In genomic region chr15:84616880-84617279, GRCm38 (mm10) we compare ENCODE assay signal across 8 mouse cellular contexts. TPM values are rescaled to one million over a fixed set of nuclear protein-coding genes. Genes with fewer than 3 reads are reported as not detected.
DNase-seq lines count a peak whose midpoint lies in the region; TF ChIP-seq lines count a peak whose summit lies in the region.
"Not testable (repeated sequence)": the region's sequence is repeated elsewhere in the genome, so short reads cannot be mapped to it uniquely, and the experiment has no call there.

No protein-coding gene starts in this region.

- peaks cover 10% of the 10 kb centered on the region for H3K9me3 ChIP-seq in hindbrain, embryonic 10.5 days

- peak; percentile 57; the same call in 1 of the 2 replicates for TF ChIP-seq CTCF in cerebellum, adult 2 months (IDR thresholded peaks at IDR 0.05; ENCODE audit: borderline replicate concordance, insufficient read depth, low read depth, low read length)

- not testable (repeated sequence) for TF ChIP-seq POLR2A in cerebellum, adult 2 months (IDR thresholded peaks at IDR 0.05; ENCODE audit: borderline replicate concordance, insufficient read depth, low read length)

- WGBS in cerebellum, adult 2 months: 17% methylated on average over 8 of the region's 8 CpGs
- WGBS in hindbrain, embryonic 10.5 days: 16% methylated on average over 8 of the region's 8 CpGs

- not testable (repeated sequence) for H3K36me3 ChIP-seq in hindbrain, embryonic 10.5 days

- DNase-seq in MN1 (ENCODE audit: low spot score): peak; percentile 65
- DNase-seq in cerebellum, adult 2 months: peak; percentile 44 to 45
- peak; percentile 64 for DNase-seq in forelimb bud, embryonic 11.5 days (ENCODE audit: low read depth, low spot score)
- DNase-seq in hindbrain, embryonic 10.5 days (ENCODE audit: low spot score): peak; percentile 65
- peak; percentile 60 to 64 for DNase-seq in layer of hippocampus, postnatal 14 days (ENCODE audit: low spot score in 2 of 2)
- DNase-seq in lung, postnatal 25 days (ENCODE audit: low spot score): peak; percentile 56
- DNase-seq in right cerebral cortex, adult 2 months (ENCODE audit: low spot score in 2 of 2): peak; percentile 59 to 75
- peak; percentile 75 for DNase-seq in thymus, postnatal 25 days

- not testable (repeated sequence) for H3K27me3 ChIP-seq in cerebellum, adult 2 months (ENCODE audit: control insufficient read depth, insufficient read depth, low read length)
- peaks cover 46% of the 10 kb centered on the region for H3K27me3 ChIP-seq in hindbrain, embryonic 10.5 days (ENCODE audit: insufficient read depth, poor library complexity, severe bottlenecking)

- H3K4me1 ChIP-seq in cerebellum, adult 2 months (ENCODE audit: control insufficient read depth, insufficient read depth, low read length): not testable (repeated sequence)
- H3K4me1 ChIP-seq in hindbrain, embryonic 10.5 days (replicated peaks): peaks cover 41% of the 10 kb centered on the region

- not testable (repeated sequence) for H3K27ac ChIP-seq in cerebellum, adult 2 months (ENCODE audit: insufficient read depth, low read length); hindbrain, embryonic 10.5 days

- H3K4me3 ChIP-seq in cerebellum, adult 2 months (replicated peaks; ENCODE audit: insufficient read depth, low read depth, low read length); hindbrain, embryonic 10.5 days: not testable (repeated sequence)

RNA-seq across cellular contexts. Expression of gene Prr5, which starts 52.5 kb away (rescaled TPM):
- 13.5 and 14.9 TPM in 2 replicates for polyA plus RNA-seq in cerebellum, adult 2 months (2012; rRNA removed)
- 17.9 and 20.4 TPM in 2 replicates for polyA plus RNA-seq in hindbrain, embryonic 10.5 days (2016; fragmentation: Nextera tagmentation; extraction: Ambion mirVana)
- 10 to 100 TPM; 19.2 TPM for total RNA-seq in layer of hippocampus, postnatal 14 days (2021)

RNA-seq across cellular contexts. Expression of gene Rtl6, which starts 59.3 kb away (rescaled TPM):
- polyA plus RNA-seq in cerebellum, adult 2 months (2012; rRNA removed): 21.6 and 22.6 TPM in 2 replicates
- polyA plus RNA-seq in hindbrain, embryonic 10.5 days (2016; fragmentation: Nextera tagmentation; extraction: Ambion mirVana): 27.2 and 38.2 TPM in 2 replicates
- 10 to 100 TPM; 61.3 to 62.0 TPM for total RNA-seq in layer of hippocampus, postnatal 14 days (2021)
